Mouse (Mus musculus) bone marrow, adult 2 months (tissue): ENCODE results near the gene B3gnt2. TPM values are rescaled to one million over a fixed set of nuclear protein-coding genes. Genes with fewer than 3 reads are reported as not detected.

Source experiments
- H3K27ac ChIP-seq: fragments of 200-500 bp; 2 replicates; pipeline ENCODE4 v1.5.1; 2012; ENCODE audit warnings: low read depth, mild to moderate bottlenecking, control low read depth, inconsistent platforms, low read length; ENCODE audit not compliant: control insufficient read depth, poor library complexity, insufficient read depth
- H3K4me1 ChIP-seq: fragments of 200-500 bp; 2 replicates; pipeline ENCODE4 v1.6.1; 2011; ENCODE audit warnings: low read length; ENCODE audit not compliant: control insufficient read depth, insufficient read depth
- H3K4me3 ChIP-seq: fragments of 200-500 bp; replicated peaks from 2 replicates; pipeline ENCODE3; 2011; ENCODE audit warnings: mild to moderate bottlenecking, low read depth, low read length, control low read depth; ENCODE audit not compliant: control insufficient read depth
- CTCF ChIP-seq: fragments of 200-500 bp; IDR thresholded peaks from 2 replicates; pipeline ENCODE4 v1.5.1; 2011; ENCODE audit warnings: low read length, control low read depth; ENCODE audit not compliant: control insufficient read depth, insufficient read depth
- POLR2A ChIP-seq: fragments of 200-500 bp; IDR thresholded peaks from 2 replicates; pipeline ENCODE4 v1.6.1; 2011; ENCODE audit warnings: low read depth, mild to moderate bottlenecking, control low read depth, low read length, borderline replicate concordance; ENCODE audit not compliant: control insufficient read depth
- WGBS: fragments of 180-500 bp; shearing (Covaris S2); methylation state at CpG from one replicate; pipeline ENCODE4 v1.1.7; 2018; 5-methylcytosine and 5-hydroxymethylcytosine counted together
- polyA plus RNA-seq: library from polyadenylated mRNA; stranded (reverse); fragments of >200 nt; gene quantifications from 2 replicates; pipeline ENCODE4 v1.2.4, GENCODE M21; 2011; ENCODE audit warnings: low replicate concordance; ENCODE audit not compliant: missing spikeins, insufficient read depth, insufficient read length

Gene B3gnt2
- polyA plus RNA-seq, 1 experiment: 6.2 TPM

- WGBS: 49% methylated on average over 4 of the region's 4 CpGs
- H3K4me1 ChIP-seq: no peaks in the 10 kb centered on the region; the same call in 1 of the 2 replicates
These were observed 18.9 kb upstream of the B3gnt2 start for GRCm38 (mm10) chr11:22879645-22880044.

GRCm38 (mm10) chr11:22876680-22877330 is 16.0 kb upstream of the B3gnt2 start:
- no peak overlapping the region for H3K4me3 ChIP-seq
- WGBS: 59% methylated on average over 3 of the region's 3 CpGs
- H3K4me1 ChIP-seq: peaks cover 7% of the 10 kb centered on the region
- TF ChIP-seq CTCF (no peak), POLR2A (no peak)
- H3K27ac ChIP-seq: no peak overlapping the region

More at GRCm38 (mm10) chr11:22879645-22880044, 18.9 kb upstream of the B3gnt2 start:
- no peak overlapping the region for H3K4me3 ChIP-seq
- no peak overlapping the region for H3K27ac ChIP-seq
- TF ChIP-seq POLR2A (no peak), CTCF (no peak)

DNA sequence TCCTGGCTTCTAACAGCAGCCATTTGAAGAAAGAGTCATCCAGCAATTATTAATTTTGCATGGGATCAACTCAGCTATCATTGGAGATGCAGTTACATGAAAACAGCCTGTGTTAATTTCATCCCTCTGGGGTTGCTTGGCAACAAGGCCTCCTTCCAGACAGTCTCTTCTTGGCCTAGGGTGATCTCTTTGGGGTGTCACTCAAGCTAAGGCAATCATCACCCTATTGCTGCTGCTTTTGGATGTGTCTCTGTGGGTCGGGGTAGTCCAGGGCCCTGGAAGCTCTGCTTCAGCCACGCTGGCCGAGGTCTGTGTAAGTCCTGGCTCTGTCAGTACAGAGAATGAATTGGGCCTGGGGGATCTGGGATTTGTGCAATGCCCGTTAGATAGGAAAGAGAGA is 14.5 kb upstream of the B3gnt2 start:
- Histone ChIP-seq H3K27ac (no peak overlapping the region), H3K4me3 (no peak overlapping the region), H3K4me1 (peaks cover 7% of the 10 kb centered on the region)
- 82% methylated on average over 4 of the region's 4 CpGs for WGBS
- TF ChIP-seq POLR2A (no peak), CTCF (no peak)

DNA sequence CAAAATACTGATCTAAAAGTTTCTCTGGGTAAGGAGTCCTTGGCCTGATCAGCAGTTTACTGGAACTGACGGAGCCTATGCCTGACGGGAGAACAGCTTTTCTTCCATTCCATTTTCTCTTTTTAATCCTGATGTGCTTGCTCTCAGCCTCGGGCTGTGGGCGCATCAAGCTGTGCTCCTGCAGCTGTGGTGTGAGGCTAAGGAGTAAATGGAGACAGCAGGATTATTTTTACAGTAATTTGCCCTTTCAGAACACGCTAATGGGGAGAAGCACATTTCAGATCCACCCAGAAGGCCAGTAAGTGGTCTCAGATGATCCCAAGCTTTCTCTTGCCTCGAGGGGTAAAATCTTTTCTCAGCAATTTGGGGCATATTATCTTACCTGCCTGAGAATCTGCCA is 14.0 kb upstream of the B3gnt2 start:
- H3K27ac ChIP-seq: no peak overlapping the region
- TF ChIP-seq CTCF: no peak
- TF ChIP-seq POLR2A: no peak
- peaks cover 7% of the 10 kb centered on the region for H3K4me1 ChIP-seq
- no peak overlapping the region for H3K4me3 ChIP-seq
- 81% methylated on average over 6 of the region's 6 CpGs for WGBS

- Histone ChIP-seq H3K4me3 (no peak overlapping the region), H3K27ac (peak overlapping the region; percentile 7; the same call in 1 of the 2 replicates), H3K4me1 (peaks cover 7% of the 10 kb centered on the region)
- WGBS: 30% methylated on average over 4 of the region's 4 CpGs
- TF ChIP-seq POLR2A: no peak
These were observed 12.6 kb upstream of the B3gnt2 start for GRCm38 (mm10) chr11:22873383-22873782.

GRCm38 (mm10) chr11:22872307-22872680 is 11.5 kb upstream of the B3gnt2 start:
- no peak for TF ChIP-seq POLR2A
- TF ChIP-seq CTCF: no peak
- Histone ChIP-seq H3K4me3 (peak overlapping the region; percentile 46), H3K27ac (peak overlapping the region; percentile 18; the same call in 1 of the 2 replicates), H3K4me1 (peaks cover 7% of the 10 kb centered on the region)
- 1% methylated on average over 4 of the region's 4 CpGs for WGBS

- WGBS: 4% methylated on average over 7 of the region's 7 CpGs
- TF ChIP-seq CTCF (no peak), POLR2A (no peak)
- peak overlapping the region; percentile 46 for H3K4me3 ChIP-seq
- peak overlapping the region; percentile 18; the same call in 1 of the 2 replicates for H3K27ac ChIP-seq
- peaks cover 7% of the 10 kb centered on the region for H3K4me1 ChIP-seq
These were observed 11.0 kb upstream of the B3gnt2 start for GRCm38 (mm10) chr11:22871628-22872306.

DNA sequence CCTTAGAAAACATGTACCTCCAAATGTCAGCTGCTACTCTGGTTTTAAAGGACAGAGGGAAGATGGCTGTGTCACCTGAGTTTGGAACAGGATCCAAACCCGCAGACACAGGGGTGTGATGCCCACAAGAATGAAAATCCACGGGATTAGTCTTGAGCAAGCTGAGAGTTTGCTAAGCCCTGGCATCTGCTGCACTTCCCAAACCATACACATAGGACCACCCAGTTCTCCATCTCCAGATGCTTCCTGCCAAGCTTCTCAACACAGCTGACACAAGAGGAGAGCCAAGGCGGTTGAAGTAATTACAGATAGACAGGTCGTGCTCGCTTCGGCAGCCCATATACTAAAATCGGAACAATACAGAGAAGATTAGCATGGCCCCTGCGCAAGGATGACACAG is 7.8 kb upstream of the B3gnt2 start:
- WGBS: 54% methylated on average over 8 of the region's 8 CpGs
- no peak for TF ChIP-seq CTCF
- no peak for TF ChIP-seq POLR2A
- peaks cover 7% of the 10 kb centered on the region for H3K4me1 ChIP-seq

More for the DNA sequence above, 7.8 kb upstream of the B3gnt2 start:
- Histone ChIP-seq H3K4me3 (no peak overlapping the region), H3K27ac (no peak overlapping the region)
